Mouse (Mus musculus): ENCODE data around the gene Cdadc1. TPM values are rescaled to one million over a fixed set of nuclear protein-coding genes. Genes with fewer than 3 reads are reported as not detected.

The Cdadc1 gene
- polyA plus RNA-seq, 1 experiment from 2014 or later, result 31.1 TPM

- WGBS, result 65% methylated on average over 3 of the region's 3 CpGs
- H3K36me3 ChIP-seq, result no peaks in the 10 kb centered on the region
- no peak for ATAC-seq (ENCODE audit: low FRiP score)
- H3K4me1 ChIP-seq, result no peaks in the 10 kb centered on the region
- no peak overlapping the region for H3K9ac ChIP-seq (replicated peaks)
- no peak overlapping the region for H3K4me2 ChIP-seq
- H3K27ac ChIP-seq (replicated peaks), result no peak overlapping the region
- peaks cover 8% of the 10 kb centered on the region; the same call in 1 of the 2 replicates for H3K27me3 ChIP-seq (replicated peaks)
- no peaks in the 10 kb centered on the region for H3K9me3 ChIP-seq (replicated peaks)
- no peak overlapping the region for H3K4me3 ChIP-seq (replicated peaks)
Measured at GRCm38 (mm10) chr14:59607021-59607420, 9.3 kb upstream of the Cdadc1 start.

- peaks cover 8% of the 10 kb centered on the region; the same call in 1 of the 2 replicates for H3K27me3 ChIP-seq (replicated peaks)
- H3K9me3 ChIP-seq (replicated peaks), result no peaks in the 10 kb centered on the region
- H3K4me2 ChIP-seq, result no peak overlapping the region
- H3K36me3 ChIP-seq, result no peaks in the 10 kb centered on the region
- H3K27ac ChIP-seq (replicated peaks), result no peak overlapping the region
- peak; percentile 61; the same call in 1 of the 2 replicates for ATAC-seq (ENCODE audit: low FRiP score)
- 23% methylated on average over 5 of the region's 5 CpGs for WGBS
- no peaks in the 10 kb centered on the region for H3K4me1 ChIP-seq
- no peak overlapping the region for H3K4me3 ChIP-seq (replicated peaks)
- H3K9ac ChIP-seq (replicated peaks), result no peak overlapping the region
Measured at GRCm38 (mm10) chr14:59605671-59606353, 8.1 kb upstream of the Cdadc1 start.

- H3K4me1 ChIP-seq, result no peaks in the 10 kb centered on the region
- no peak for ATAC-seq (ENCODE audit: low FRiP score)
- H3K9ac ChIP-seq (replicated peaks), result no peak overlapping the region
- H3K4me3 ChIP-seq (replicated peaks), result no peak overlapping the region
- WGBS, result 70% methylated on average over 5 of the region's 5 CpGs
- peaks cover 8% of the 10 kb centered on the region; the same call in 1 of the 2 replicates for H3K27me3 ChIP-seq (replicated peaks)
- H3K36me3 ChIP-seq, result no peaks in the 10 kb centered on the region
- H3K4me2 ChIP-seq, result no peak overlapping the region
- H3K27ac ChIP-seq (replicated peaks), result no peak overlapping the region
- H3K9me3 ChIP-seq (replicated peaks), result no peaks in the 10 kb centered on the region
Measured at GRCm38 (mm10) chr14:59604002-59604645, 6.4 kb upstream of the Cdadc1 start.

- no peaks in the 10 kb centered on the region for H3K36me3 ChIP-seq
- peaks cover 23% of the 10 kb centered on the region for H3K4me1 ChIP-seq
- 9% methylated on average over 8 of the region's 8 CpGs for WGBS
- H3K9me3 ChIP-seq (replicated peaks), result no peaks in the 10 kb centered on the region
- peak overlapping the region; percentile 85 for H3K4me2 ChIP-seq
- H3K4me3 ChIP-seq (replicated peaks), result peak overlapping the region; percentile 91
- peak overlapping the region; percentile 86 for H3K27ac ChIP-seq (replicated peaks)
- 0 out of 2 replicates have a peak, but pooled peaks cover 3% of the 10 kb centered on the region for H3K27me3 ChIP-seq (replicated peaks)
- ATAC-seq (ENCODE audit: low FRiP score), result peak; percentile 70
- H3K9ac ChIP-seq (replicated peaks), result peak overlapping the region; percentile 76
Measured at GRCm38 (mm10) chr14:59598260-59598627, 485 bp upstream of the Cdadc1 start.

GRCm38 (mm10) chr14:59594988-59595387, 2.8 kb downstream of the Cdadc1 start:
- peaks cover 23% of the 10 kb centered on the region for H3K4me1 ChIP-seq
- H3K4me3 ChIP-seq (replicated peaks), result no peak overlapping the region
- H3K9me3 ChIP-seq (replicated peaks), result no peaks in the 10 kb centered on the region
- WGBS, result 97% methylated on average over 3 of the region's 3 CpGs
- H3K27me3 ChIP-seq (replicated peaks), result no peaks in the 10 kb centered on the region
- H3K4me2 ChIP-seq, result no peak overlapping the region
- no peak overlapping the region for H3K27ac ChIP-seq (replicated peaks)
- no peak overlapping the region for H3K9ac ChIP-seq (replicated peaks)
- ATAC-seq (ENCODE audit: low FRiP score), result no peak
- H3K36me3 ChIP-seq, result peaks cover 17% of the 10 kb centered on the region

GRCm38 (mm10) chr14:59592593-59592992, 5.2 kb downstream of the Cdadc1 start:
- Histone ChIP-seq H3K27ac (replicated peaks) (no peak overlapping the region), H3K4me3 (replicated peaks) (no peak overlapping the region), H3K27me3 (replicated peaks) (no peaks in the 10 kb centered on the region), H3K36me3 (peaks cover 37% of the 10 kb centered on the region), H3K4me2 (no peak overlapping the region), H3K9me3 (replicated peaks) (no peaks in the 10 kb centered on the region), H3K9ac (replicated peaks) (no peak overlapping the region), H3K4me1 (peaks cover 18% of the 10 kb centered on the region)
- 71% methylated on average over 3 of the region's 3 CpGs for WGBS
- ATAC-seq (ENCODE audit: low FRiP score), result no peak

- Histone ChIP-seq H3K4me3 (replicated peaks) (no peak overlapping the region), H3K4me1 (peaks cover 15% of the 10 kb centered on the region), H3K36me3 (peaks cover 38% of the 10 kb centered on the region), H3K4me2 (no peak overlapping the region), H3K9me3 (replicated peaks) (no peaks in the 10 kb centered on the region), H3K27ac (replicated peaks) (no peak overlapping the region), H3K27me3 (replicated peaks) (no peaks in the 10 kb centered on the region), H3K9ac (replicated peaks) (no peak overlapping the region)
- no peak for ATAC-seq (ENCODE audit: low FRiP score)
- WGBS, result 64% methylated on average over 8 of the region's 8 CpGs
Measured at GRCm38 (mm10) chr14:59591901-59592300, 5.9 kb downstream of the Cdadc1 start.

- Histone ChIP-seq H3K9me3 (replicated peaks) (no peaks in the 10 kb centered on the region), H3K36me3 (peaks cover 50% of the 10 kb centered on the region)
Measured at GRCm38 (mm10) chr14:59590614-59591013, 7.1 kb downstream of the Cdadc1 start.

GRCm38 (mm10) chr14:59576385-59576784, 21.4 kb downstream of the Cdadc1 start:
- WGBS, result 95% methylated on average over 5 of the region's 5 CpGs
- Histone ChIP-seq H3K27me3 (replicated peaks) (no peaks in the 10 kb centered on the region), H3K27ac (replicated peaks) (no peak overlapping the region), H3K9me3 (replicated peaks) (no peaks in the 10 kb centered on the region), H3K36me3 (peaks cover 42% of the 10 kb centered on the region), H3K9ac (replicated peaks) (no peak overlapping the region), H3K4me1 (no peaks in the 10 kb centered on the region), H3K4me2 (no peak overlapping the region), H3K4me3 (replicated peaks) (no peak overlapping the region)
- ATAC-seq (ENCODE audit: low FRiP score), result no peak

More at GRCm38 (mm10) chr14:59590614-59591013, 7.1 kb downstream of the Cdadc1 start:
- Histone ChIP-seq H3K4me1 (peaks cover 7% of the 10 kb centered on the region; the same call in 1 of the 2 replicates), H3K27ac (replicated peaks) (no peak overlapping the region), H3K4me2 (no peak overlapping the region), H3K27me3 (replicated peaks) (no peaks in the 10 kb centered on the region), H3K9ac (replicated peaks) (no peak overlapping the region), H3K4me3 (replicated peaks) (no peak overlapping the region)
- ATAC-seq (ENCODE audit: low FRiP score), result no peak
- 84% methylated on average over 1 of the region's 1 CpGs for WGBS

- Histone ChIP-seq H3K4me3 (replicated peaks) (no peak overlapping the region), H3K9me3 (replicated peaks) (no peaks in the 10 kb centered on the region), H3K4me1 (no peaks in the 10 kb centered on the region), H3K27ac (replicated peaks) (no peak overlapping the region), H3K27me3 (replicated peaks) (no peaks in the 10 kb centered on the region), H3K9ac (replicated peaks) (no peak overlapping the region), H3K4me2 (no peak overlapping the region), H3K36me3 (peaks cover 39% of the 10 kb centered on the region)
- ATAC-seq (ENCODE audit: low FRiP score), result no peak
- WGBS, result 92% methylated on average over 6 of the region's 6 CpGs
Measured at GRCm38 (mm10) chr14:59566756-59567155, 31.0 kb downstream of the Cdadc1 start.

GRCm38 (mm10) chr14:59557886-59558285, 39.9 kb downstream of the Cdadc1 start:
- no peaks in the 10 kb centered on the region for H3K27me3 ChIP-seq (replicated peaks)
- WGBS, result 42% methylated on average over 1 of the region's 1 CpGs
- no peaks in the 10 kb centered on the region for H3K9me3 ChIP-seq (replicated peaks)
- no peak overlapping the region for H3K4me2 ChIP-seq
- H3K36me3 ChIP-seq, result no peaks in the 10 kb centered on the region
- no peak for ATAC-seq (ENCODE audit: low FRiP score)
- H3K4me3 ChIP-seq (replicated peaks), result no peak overlapping the region
- no peak overlapping the region for H3K27ac ChIP-seq (replicated peaks)
- H3K4me1 ChIP-seq, result no peaks in the 10 kb centered on the region
- H3K9ac ChIP-seq (replicated peaks), result no peak overlapping the region

GRCm38 (mm10) chr14:59557071-59557470, 40.7 kb downstream of the Cdadc1 start:
- H3K4me2 ChIP-seq, result no peak overlapping the region
- no peak overlapping the region for H3K4me3 ChIP-seq (replicated peaks)
- H3K36me3 ChIP-seq, result no peaks in the 10 kb centered on the region
- no peaks in the 10 kb centered on the region for H3K4me1 ChIP-seq
- no peaks in the 10 kb centered on the region for H3K9me3 ChIP-seq (replicated peaks)
- no peaks in the 10 kb centered on the region for H3K27me3 ChIP-seq (replicated peaks)
- ATAC-seq (ENCODE audit: low FRiP score), result no peak
- 80% methylated on average over 4 of the region's 4 CpGs for WGBS
- no peak overlapping the region for H3K9ac ChIP-seq (replicated peaks)
- H3K27ac ChIP-seq (replicated peaks), result no peak overlapping the region
